Mouse (Mus musculus) forebrain, embryonic 10.5 days (tissue): Measurements from ENCODE around the gene Nme9. TPM values are rescaled to one million over a fixed set of nuclear protein-coding genes. Genes with fewer than 3 reads are reported as not detected.

ENCODE experiments used
- DNase-seq: peaks from one replicate; pipeline ENCODE4 v3.0.0-alpha.2; 2017; ENCODE audit warnings: low spot score; ENCODE audit errors: extremely low spot score
- H3K27ac ChIP-seq: fragments of 300-500 bp; sonication (generic); 2 replicates; pipeline ENCODE4 v1.5.1; 2016; ENCODE audit warnings: mild to moderate bottlenecking
- H3K27me3 ChIP-seq: fragments of 300-500 bp; sonication (generic); 2 replicates; pipeline ENCODE4 v1.6.1; 2016; ENCODE audit warnings: mild to moderate bottlenecking; ENCODE audit not compliant: poor library complexity, severe bottlenecking
- H3K36me3 ChIP-seq: fragments of 300-500 bp; sonication (generic); replicated peaks from 2 replicates; pipeline ENCODE4 v1.6.1; 2016; ENCODE audit warnings: mild to moderate bottlenecking, moderate library complexity
- H3K4me1 ChIP-seq: fragments of 300-500 bp; sonication (generic); 2 replicates; pipeline ENCODE4 v1.6.1; 2016
- H3K4me3 ChIP-seq: fragments of 300-500 bp; sonication (generic); 2 replicates; pipeline ENCODE4 v1.5.1; 2016; ENCODE audit warnings: mild to moderate bottlenecking, moderate library complexity
- H3K9me3 ChIP-seq: fragments of 300-500 bp; sonication (generic); 2 replicates; pipeline ENCODE4 v1.6.1; 2016; ENCODE audit warnings: mild to moderate bottlenecking, moderate library complexity
- WGBS: fragments of 180-500 bp; shearing (Covaris S2); methylation state at CpG from one replicate; pipeline ENCODE4 v1.1.7; 2016; 5-methylcytosine and 5-hydroxymethylcytosine counted together
- polyA plus RNA-seq: library from polyadenylated mRNA; unstranded; fragments of >200 nt; fragmentation: Nextera tagmentation; extraction: Ambion mirVana; gene quantifications from 2 replicates; pipeline ENCODE4 v1.2.1, GENCODE M21; 2016

The Nme9 gene
- polyA plus RNA-seq, 1 experiment from 2014 or later = not detected

DNA sequence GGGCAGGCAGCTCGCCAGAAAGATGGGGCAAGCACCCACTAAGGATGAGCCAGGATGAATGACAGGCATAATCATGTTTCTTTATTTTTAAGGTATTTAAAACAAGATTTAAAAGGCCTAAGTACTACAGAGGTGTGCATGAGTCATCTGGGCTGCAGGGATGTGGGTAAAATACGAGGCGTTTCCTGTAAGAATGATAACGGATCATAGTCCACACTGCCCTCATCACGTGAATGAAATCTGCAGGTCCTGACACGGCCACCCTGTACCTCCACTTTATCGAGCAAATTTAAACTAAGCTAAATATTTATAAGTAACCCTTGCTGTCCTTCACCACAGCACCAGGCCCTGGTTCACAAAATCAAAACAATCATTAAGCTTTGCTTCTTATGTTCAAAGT, 54.6 kb downstream of the Nme9 start:
- Histone ChIP-seq H3K4me1 (no peaks in the 10 kb centered on the region), H3K27me3 (no peaks in the 10 kb centered on the region), H3K4me3 (no peak overlapping the region), H3K27ac (no peak overlapping the region), H3K9me3 (no peaks in the 10 kb centered on the region), H3K36me3 (peaks cover 30% of the 10 kb centered on the region)
- no peak for DNase-seq
- WGBS = 91% methylated on average over 7 of the region's 7 CpGs

Other genes with a start within 250 kb of the Nme9 start
- not detected in 2 replicates for gene Faiml, start 214.2 kb upstream of the Nme9 start, polyA plus RNA-seq
- gene Cep70, start 208.1 kb upstream of the Nme9 start, polyA plus RNA-seq = 39.3 and 40.3 TPM in 2 replicates
- gene Esyt3, start 92.9 kb upstream of the Nme9 start, polyA plus RNA-seq = 0.35 and 0.37 TPM in 2 replicates
- gene Mras, start 14.1 kb upstream of the Nme9 start, polyA plus RNA-seq = 7.6 and 8.7 TPM in 2 replicates
- 29.9 and 30.4 TPM in 2 replicates for gene Armc8, start 117.4 kb downstream of the Nme9 start, polyA plus RNA-seq
- gene Dbr1, start 124.3 kb downstream of the Nme9 start, polyA plus RNA-seq = 49.7 and 52.6 TPM in 2 replicates
- gene A4gnt, start 161.0 kb downstream of the Nme9 start, polyA plus RNA-seq = not detected in 2 replicates
- 28.2 and 30.7 TPM in 2 replicates for gene Dzip1l, start 178.0 kb downstream of the Nme9 start, polyA plus RNA-seq